Mouse (Mus musculus): ENCODE data around the gene Slc25a21. TPM values are rescaled to one million over a fixed set of nuclear protein-coding genes. Genes with fewer than 3 reads are reported as not detected.

Slc25a21 gene
- total RNA-seq, 2 experiments from 2014 or later, result 82.8 to 89.5 TPM

GRCm38 (mm10) chr12:56697011-56697740, 500.1 kb downstream of the Slc25a21 start:
- ATAC-seq (replicated peaks; ENCODE audit: low FRiP score, low TSS enrichment, poor library complexity, severe bottlenecking), result peak; percentile 6; the same call in 1 of the 2 replicates

GRCm38 (mm10) chr12:56696174-56697010, 500.9 kb downstream of the Slc25a21 start:
- peak; percentile 12; the same call in 1 of the 2 replicates for ATAC-seq (replicated peaks; ENCODE audit: low FRiP score, low TSS enrichment, poor library complexity, severe bottlenecking)

- ATAC-seq (replicated peaks; ENCODE audit: low FRiP score, low TSS enrichment, poor library complexity, severe bottlenecking), result peak; percentile 89
Measured at GRCm38 (mm10) chr12:56695358-56696173, 501.7 kb downstream of the Slc25a21 start.

- no peak for ATAC-seq (replicated peaks; ENCODE audit: low FRiP score, low TSS enrichment, poor library complexity, severe bottlenecking)
Measured at GRCm38 (mm10) chr12:56694936-56695335, 502.3 kb downstream of the Slc25a21 start.

- no peak for ATAC-seq (replicated peaks; ENCODE audit: low FRiP score, low TSS enrichment, poor library complexity, severe bottlenecking)
Measured at GRCm38 (mm10) chr12:56694361-56694760, 502.9 kb downstream of the Slc25a21 start.

GRCm38 (mm10) chr12:56693411-56694098, 503.7 kb downstream of the Slc25a21 start:
- ATAC-seq (replicated peaks; ENCODE audit: low FRiP score, low TSS enrichment, poor library complexity, severe bottlenecking), result no peak

GRCm38 (mm10) chr12:56692536-56692935, 504.7 kb downstream of the Slc25a21 start:
- no peak for ATAC-seq (replicated peaks; ENCODE audit: low FRiP score, low TSS enrichment, poor library complexity, severe bottlenecking)

- ATAC-seq (replicated peaks; ENCODE audit: low FRiP score, low TSS enrichment, poor library complexity, severe bottlenecking), result no peak
Measured at GRCm38 (mm10) chr12:56691427-56692079, 505.7 kb downstream of the Slc25a21 start, which contains the start of gene Pax9. Gene Pax9, plus strand, starts transcription at chr12:56691767.

- no peak for ATAC-seq (replicated peaks; ENCODE audit: low FRiP score, low TSS enrichment, poor library complexity, severe bottlenecking)
Measured at GRCm38 (mm10) chr12:56691001-56691400, 506.3 kb downstream of the Slc25a21 start.

GRCm38 (mm10) chr12:56690366-56690765, 506.9 kb downstream of the Slc25a21 start:
- ATAC-seq (replicated peaks; ENCODE audit: low FRiP score, low TSS enrichment, poor library complexity, severe bottlenecking), result no peak

GRCm38 (mm10) chr12:56689736-56690135, 507.5 kb downstream of the Slc25a21 start:
- peak; percentile 72 for ATAC-seq (replicated peaks; ENCODE audit: low FRiP score, low TSS enrichment, poor library complexity, severe bottlenecking)

- no peak for ATAC-seq (replicated peaks; ENCODE audit: low FRiP score, low TSS enrichment, poor library complexity, severe bottlenecking)
Measured at GRCm38 (mm10) chr12:56689331-56689730, 507.9 kb downstream of the Slc25a21 start.

- ATAC-seq (replicated peaks; ENCODE audit: low FRiP score, low TSS enrichment, poor library complexity, severe bottlenecking), result no peak
Measured at GRCm38 (mm10) chr12:56688920-56689319, 508.4 kb downstream of the Slc25a21 start.

- ATAC-seq (replicated peaks; ENCODE audit: low FRiP score, low TSS enrichment, poor library complexity, severe bottlenecking), result no peak
Measured at GRCm38 (mm10) chr12:56688482-56688840, 508.8 kb downstream of the Slc25a21 start.

GRCm38 (mm10) chr12:56687640-56688481, 509.4 kb downstream of the Slc25a21 start:
- ATAC-seq (replicated peaks; ENCODE audit: low FRiP score, low TSS enrichment, poor library complexity, severe bottlenecking), result no peak

- ATAC-seq (replicated peaks; ENCODE audit: low FRiP score, low TSS enrichment, poor library complexity, severe bottlenecking), result peak; percentile 81
Measured at GRCm38 (mm10) chr12:56681096-56681811, 516.0 kb downstream of the Slc25a21 start.

GRCm38 (mm10) chr12:56677620-56678019, 519.7 kb downstream of the Slc25a21 start:
- ATAC-seq (replicated peaks; ENCODE audit: low FRiP score, low TSS enrichment, poor library complexity, severe bottlenecking), result no peak
